Mouse (Mus musculus): ENCODE measurements around the gene Gdpd3.

The Gdpd3 gene

GRCm38 (mm10) chr7:126786142-126786541 is 20.0 kb downstream of the Gdpd3 start:
- no peak for DNase-seq (ENCODE audit: low read depth, low spot score)

DNA sequence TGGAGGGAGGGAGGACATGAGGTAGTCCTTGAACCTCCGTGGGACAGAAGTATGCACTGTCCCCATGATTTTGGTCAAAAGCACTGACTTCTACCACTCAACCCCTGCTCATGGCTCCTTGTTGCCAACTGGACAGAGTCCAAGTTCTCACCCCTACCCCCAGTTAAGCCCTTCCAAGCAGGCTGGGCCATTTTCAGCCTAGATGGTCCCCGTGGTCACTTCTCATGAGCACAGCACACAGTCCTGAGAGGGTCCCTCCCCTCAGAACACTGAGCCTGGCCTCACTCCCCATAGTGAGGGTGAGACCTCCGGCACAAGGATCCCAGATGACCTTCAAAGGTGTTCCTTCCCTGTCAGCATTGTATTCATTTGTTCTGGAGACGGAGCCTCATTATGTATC is 23.0 kb downstream of the Gdpd3 start:
- no peak for DNase-seq (ENCODE audit: low read depth, low spot score)

DNA sequence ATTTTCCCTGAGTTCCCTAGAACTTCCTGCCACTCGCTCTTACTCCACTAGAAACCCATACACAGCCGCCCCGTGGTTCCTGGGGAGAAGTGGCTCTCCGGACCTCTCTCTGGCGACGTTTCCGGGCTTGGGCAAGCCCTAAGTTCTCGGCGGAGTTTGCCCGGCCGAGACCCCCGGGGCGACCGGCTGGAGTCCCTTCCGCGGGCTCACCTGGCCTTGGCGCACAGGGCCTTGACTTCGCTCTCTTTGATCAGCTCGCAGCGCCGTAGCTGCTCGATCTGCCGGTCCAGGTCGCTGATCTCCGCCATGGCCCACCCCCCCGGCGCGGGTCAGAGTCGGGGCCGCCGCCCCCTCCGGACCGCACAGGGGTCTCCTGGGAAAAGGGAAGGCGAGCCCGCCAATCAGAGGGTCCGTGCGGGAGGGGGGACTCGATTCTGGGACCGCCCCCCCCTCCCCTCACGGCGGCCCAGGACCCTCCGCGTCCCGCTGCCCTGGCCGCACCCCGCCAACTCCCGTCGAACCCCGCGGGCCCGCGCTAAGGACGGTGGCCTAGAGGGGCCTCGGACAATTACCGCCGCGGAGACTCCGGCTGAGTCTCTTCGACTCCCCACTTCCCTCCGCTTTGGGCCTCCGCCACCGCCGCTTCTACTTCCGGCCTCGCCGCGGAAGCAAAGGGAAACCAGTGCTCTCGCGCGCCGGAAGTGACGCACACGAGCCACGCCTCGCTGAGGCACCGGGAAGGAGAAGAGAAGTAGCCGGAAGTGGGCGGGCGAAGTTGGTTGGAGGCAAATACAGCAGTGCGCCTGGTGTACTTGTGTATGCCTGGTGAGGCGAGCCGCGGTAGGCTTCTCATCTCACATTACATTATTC is 26.0 kb downstream of the Gdpd3 start, which contains the start of gene Ppp4c:
Gene Ppp4c, minus strand, starts transcription at position 646 of the 870 bp plus-strand sequence.
- peak; percentile 97 for DNase-seq (ENCODE audit: low read depth, low spot score)

DNA sequence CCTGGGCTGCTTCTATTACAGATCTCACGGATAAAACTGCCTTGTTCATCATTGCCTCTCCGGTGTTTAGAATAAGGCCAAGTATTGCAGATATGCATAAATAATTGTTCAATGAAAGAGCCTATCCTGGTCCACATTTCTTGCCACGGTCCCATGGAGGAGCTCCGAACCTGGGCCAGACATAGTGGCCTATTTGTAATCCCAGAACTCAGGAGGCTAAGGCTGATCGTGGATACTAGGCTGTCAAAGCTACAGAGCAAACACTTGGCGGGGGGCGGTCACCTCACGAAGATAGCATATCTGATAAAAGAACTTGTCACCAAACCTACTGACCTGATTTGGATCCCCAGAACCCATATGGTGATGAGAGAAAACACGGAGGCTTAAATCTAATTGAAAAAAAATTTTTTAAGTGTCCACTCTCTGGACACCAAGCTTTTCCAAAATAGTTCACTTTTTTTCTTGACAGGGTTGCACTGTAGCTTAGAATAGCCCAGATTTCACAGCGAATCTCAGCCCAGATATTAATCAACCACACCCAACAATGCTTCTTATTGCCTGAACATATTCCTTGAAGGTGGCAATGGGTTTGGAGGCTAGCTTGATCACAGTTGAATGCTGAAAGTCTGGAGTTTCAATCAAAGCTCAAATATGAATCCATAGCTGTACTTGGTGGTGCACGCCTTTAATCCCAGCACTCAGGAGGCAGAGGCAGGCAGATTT is 26.7 kb downstream of the Gdpd3 start:
- DNase-seq (ENCODE audit: low read depth, low spot score) = no peak

DNA sequence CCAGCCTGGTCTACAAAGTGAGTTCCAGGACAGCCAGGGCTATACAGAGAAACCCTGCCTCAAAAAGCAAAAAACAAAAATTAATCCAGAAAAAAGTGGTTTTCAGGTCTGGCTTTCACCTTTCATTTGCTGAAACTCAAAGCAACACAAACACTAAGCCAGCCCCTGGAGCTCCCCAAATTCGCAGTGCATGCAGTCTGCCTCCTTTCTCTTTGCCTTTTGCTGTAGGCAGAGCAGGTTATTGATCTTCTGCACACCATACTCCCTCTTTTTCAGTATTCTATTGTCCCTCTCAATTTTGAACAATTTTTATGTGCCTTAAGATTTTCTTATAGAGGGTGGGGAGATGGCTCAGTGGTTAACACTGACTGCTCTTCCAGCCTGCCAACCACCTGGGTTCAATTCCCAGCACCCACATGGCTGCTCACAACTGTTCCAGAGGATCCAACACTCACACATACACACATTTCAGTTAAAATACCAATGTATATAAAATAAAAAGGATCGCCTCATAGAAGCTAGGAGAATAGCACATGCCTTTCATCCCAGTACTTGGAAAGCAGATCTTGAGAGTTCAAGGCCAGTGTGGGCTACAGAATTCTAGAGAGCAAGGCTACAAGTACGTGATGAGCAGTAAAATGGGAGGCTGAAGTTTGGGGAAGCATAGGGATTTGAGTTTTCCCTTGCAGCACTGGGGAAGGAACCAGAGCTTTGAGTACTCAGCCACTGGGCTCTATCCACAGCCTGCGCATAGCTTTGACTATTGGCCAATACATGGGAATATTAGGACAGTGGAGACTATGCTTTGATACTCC is 27.5 kb downstream of the Gdpd3 start:
- DNase-seq (ENCODE audit: low read depth, low spot score) = no peak

GRCm38 (mm10) chr7:126794271-126794605 is 28.1 kb downstream of the Gdpd3 start:
- no peak for DNase-seq (ENCODE audit: low read depth, low spot score)

- no peak for DNase-seq (ENCODE audit: low read depth, low spot score)
Observed at GRCm38 (mm10) chr7:126795387-126796317, 29.5 kb downstream of the Gdpd3 start.

DNA sequence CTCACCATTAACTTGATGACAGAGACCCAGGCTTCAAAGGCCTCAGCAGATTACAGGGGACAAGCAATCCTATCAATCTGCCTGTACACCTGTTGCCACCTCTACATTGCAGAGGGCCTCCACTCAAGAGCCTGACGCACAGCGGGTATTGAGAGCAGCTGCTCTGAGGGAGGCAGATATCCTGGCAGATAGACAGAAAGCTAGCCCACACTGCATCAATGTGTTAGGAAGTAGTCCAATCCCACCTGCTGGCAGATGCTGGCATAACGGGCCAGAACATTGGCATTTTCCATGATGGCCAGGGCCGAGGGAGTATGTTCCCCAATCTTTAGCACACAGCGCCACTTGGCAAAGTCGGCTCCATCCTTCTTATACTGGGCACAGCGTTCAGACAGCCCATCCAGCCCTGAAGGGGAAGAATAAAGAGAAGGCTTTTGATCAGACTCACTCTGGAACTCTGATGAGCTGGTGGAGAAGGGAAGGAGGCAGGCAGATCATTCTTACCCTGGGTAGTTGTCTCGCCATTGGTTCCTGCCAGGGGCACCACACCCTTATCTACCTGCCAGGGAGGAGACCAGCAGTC is 30.3 kb downstream of the Gdpd3 start:
- no peak for DNase-seq (ENCODE audit: low read depth, low spot score)

DNA sequence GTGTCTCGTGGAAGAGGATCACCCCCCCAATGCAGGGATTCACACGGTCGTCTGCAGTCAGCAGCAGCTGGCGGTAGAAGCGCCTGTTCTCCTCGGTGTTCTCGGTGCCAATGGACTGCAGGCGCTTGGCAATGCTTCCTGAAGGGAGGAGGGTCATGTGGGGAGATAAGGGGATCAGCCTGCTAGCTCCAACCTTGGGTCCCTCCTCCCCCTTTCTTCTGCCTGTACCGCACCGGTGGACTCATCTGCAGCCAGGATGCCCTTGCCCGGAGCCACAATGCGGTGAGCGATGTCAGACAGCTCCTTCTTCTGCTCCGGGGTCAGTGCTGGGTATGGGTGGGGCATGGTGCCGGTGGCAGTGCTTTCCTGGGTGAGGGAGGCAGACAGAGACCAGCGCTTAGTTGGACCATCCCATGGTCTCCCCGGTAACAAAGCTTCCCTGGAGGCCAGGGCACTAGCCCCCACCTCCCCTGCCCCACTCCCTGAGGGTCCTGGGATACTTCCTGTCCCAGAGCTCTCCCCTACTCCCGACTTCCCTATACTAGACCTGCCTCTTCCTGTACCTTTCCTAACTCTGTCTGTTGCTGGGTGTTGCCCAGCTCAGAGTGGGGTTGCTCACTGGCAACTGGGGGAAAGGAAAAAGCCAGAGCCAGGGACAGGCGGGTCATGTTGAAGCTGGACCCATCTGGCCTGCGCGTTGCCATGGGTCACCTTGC is 31.4 kb downstream of the Gdpd3 start, which contains the start of gene Fam57b:
Gene Fam57b, plus strand, starts transcription at position 258 of the 716 bp plus-strand sequence.
- peak; percentile 72 for DNase-seq (ENCODE audit: low read depth, low spot score)

- no peak for DNase-seq (ENCODE audit: low read depth, low spot score)
Observed at GRCm38 (mm10) chr7:126798127-126799049, 32.3 kb downstream of the Gdpd3 start.

DNA sequence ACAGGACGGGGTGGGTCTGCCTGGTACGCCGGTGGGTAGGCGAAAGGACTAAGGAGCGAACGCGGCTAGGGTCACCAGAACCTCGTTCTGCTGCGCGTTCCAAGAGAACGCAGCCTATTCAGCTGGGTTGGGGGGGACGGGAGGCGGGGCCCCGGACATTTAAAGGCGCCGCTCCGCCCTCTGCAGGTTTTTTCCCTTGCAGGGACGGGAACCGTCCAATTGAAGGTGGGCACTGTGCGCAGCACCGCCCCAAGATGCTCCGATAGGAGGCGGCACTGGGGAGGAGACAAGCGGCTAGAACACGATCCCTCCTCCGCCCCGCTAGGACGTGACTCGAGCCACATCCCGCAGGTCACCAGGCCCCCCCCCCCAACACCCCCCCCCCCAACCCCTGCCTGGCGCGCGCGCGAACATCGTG is 32.9 kb downstream of the Gdpd3 start:
- DNase-seq (ENCODE audit: low read depth, low spot score) = peak; percentile 89

- DNase-seq (ENCODE audit: low read depth, low spot score) = peak; percentile 70
Observed at GRCm38 (mm10) chr7:126799468-126800268, 33.5 kb downstream of the Gdpd3 start.

- no peak for DNase-seq (ENCODE audit: low read depth, low spot score)
Observed at GRCm38 (mm10) chr7:126800269-126801056, 34.3 kb downstream of the Gdpd3 start.

DNA sequence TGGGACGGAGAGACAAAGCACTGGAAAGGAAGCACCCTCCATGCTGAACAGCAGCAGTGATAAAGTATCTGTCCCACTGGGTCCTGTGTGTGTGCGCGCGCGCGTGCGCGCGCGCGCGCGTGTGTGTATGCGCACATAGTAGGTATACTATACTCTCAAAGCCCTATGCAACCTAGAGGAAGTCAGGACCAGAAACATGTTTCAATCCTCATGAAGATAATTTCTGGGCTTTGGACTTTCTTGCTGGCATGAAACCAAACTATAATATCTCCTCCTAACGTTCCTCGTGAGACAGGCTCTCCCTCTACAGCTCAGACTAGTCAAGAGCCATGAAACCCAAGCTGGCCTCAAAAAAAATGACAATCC is 34.9 kb downstream of the Gdpd3 start:
- no peak for DNase-seq (ENCODE audit: low read depth, low spot score)

GRCm38 (mm10) chr7:126802134-126802889 is 36.2 kb downstream of the Gdpd3 start:
- DNase-seq (ENCODE audit: low read depth, low spot score) = no peak

DNA sequence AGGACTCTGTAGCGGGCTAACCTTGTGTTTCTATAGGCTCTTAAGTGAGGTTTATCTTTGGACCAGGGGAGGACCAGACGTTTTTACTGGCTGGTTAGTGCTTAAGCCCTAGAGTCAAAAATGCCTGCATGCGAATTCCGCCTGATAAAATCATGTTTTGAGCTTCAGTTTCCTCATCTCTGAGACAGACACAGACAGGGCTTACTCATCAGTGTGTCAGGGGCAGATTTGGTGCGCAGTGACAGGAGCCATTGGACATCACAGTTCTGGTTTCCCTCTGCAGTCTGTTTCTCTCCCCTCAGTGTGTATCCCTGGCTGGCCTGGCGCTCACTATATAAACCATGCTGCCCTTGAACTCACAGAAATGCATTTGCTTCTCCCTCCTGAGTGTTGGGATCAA is 37.0 kb downstream of the Gdpd3 start:
- no peak for DNase-seq (ENCODE audit: low read depth, low spot score)
